Mouse (Mus musculus) heart, embryonic 14.5 days (tissue): ENCODE data around the gene Krt33a. TPM values are rescaled to one million over a fixed set of nuclear protein-coding genes. Genes with fewer than 3 reads are reported as not detected.

Experiments
- ATAC-seq: fragments of 200-750 bp; cut with Nextera tagmentation; 2 replicates; pipeline ENCODE4 v1.8.0; 2017; ENCODE audit warnings: low read depth, moderate TSS enrichment; ENCODE audit not compliant: insufficient number of reproducible peaks, insufficient read depth, low FRiP score
- H3K27ac ChIP-seq, 2 experiments: fragments of 200-500 bp in 1 of 2; fragments of 300-500 bp in 1 of 2; sonication (generic) in 1 of 2; replicated peaks in 1 of 2; 2 replicates each; pipeline ENCODE4 v1.5.1; 2012 to 2014; ENCODE audit warnings: low read depth in 2 of 2, low read length in 2 of 2, control low read depth in 1 of 2, mild to moderate bottlenecking in 1 of 2, mixed read lengths in 1 of 2; ENCODE audit not compliant: control insufficient read depth in 1 of 2, insufficient read depth in 1 of 2
- H3K27me3 ChIP-seq: fragments of 300-500 bp; sonication (generic); 2 replicates; pipeline ENCODE4 v1.6.1; 2014; ENCODE audit warnings: mild to moderate bottlenecking, low read length, control low read depth; ENCODE audit not compliant: control insufficient read depth, insufficient read depth
- H3K36me3 ChIP-seq: fragments of 300-500 bp; sonication (generic); 2 replicates; pipeline ENCODE4 v1.6.1; 2014; ENCODE audit warnings: mild to moderate bottlenecking, control low read depth, low read length, mixed read lengths; ENCODE audit not compliant: control insufficient read depth, insufficient read depth
- H3K4me1 ChIP-seq, 2 experiments: fragments of 200-500 bp in 1 of 2; fragments of 300-500 bp in 1 of 2; sonication (generic) in 1 of 2; 2 replicates each; pipeline ENCODE4 v1.6.1; 2012 to 2014; ENCODE audit warnings: low read length in 2 of 2, control low read depth in 1 of 2, mixed read lengths in 1 of 2; ENCODE audit not compliant: control insufficient read depth in 2 of 2, insufficient read depth in 2 of 2
- H3K4me2 ChIP-seq: fragments of 300-500 bp; sonication (generic); 2 replicates; pipeline ENCODE4 v1.6.1; 2014; ENCODE audit warnings: mild to moderate bottlenecking, low read length
- H3K4me3 ChIP-seq, 2 experiments: fragments of 200-500 bp in 1 of 2; fragments of 300-500 bp in 1 of 2; sonication (generic) in 1 of 2; 2 replicates each; pipeline ENCODE4 v1.5.1; 2012 to 2014; ENCODE audit warnings: low read length in 2 of 2, mild to moderate bottlenecking in 2 of 2, control low read depth in 1 of 2, low read depth in 1 of 2, moderate library complexity in 1 of 2; ENCODE audit not compliant: control insufficient read depth in 1 of 2, insufficient read depth in 1 of 2
- H3K9ac ChIP-seq: fragments of 300-500 bp; sonication (generic); 2 replicates; pipeline ENCODE4 v1.6.1; 2014; ENCODE audit warnings: mild to moderate bottlenecking, low read length
- H3K9me3 ChIP-seq: fragments of 300-500 bp; sonication (generic); 2 replicates; pipeline ENCODE4 v1.6.1; 2016; ENCODE audit warnings: low read length, control low read depth; ENCODE audit not compliant: control insufficient read depth
- WGBS: fragments of 180-500 bp; shearing (Covaris S2); extraction: QIAGEN DNeasy Blood & Tissue Kit; methylation state at CpG from one replicate; pipeline ENCODE4 v1.1.7; 2014; 5-methylcytosine and 5-hydroxymethylcytosine counted together
- polyA plus RNA-seq: library from polyadenylated mRNA; unstranded; fragments of >200 nt; fragmentation: Nextera tagmentation; extraction: Ambion mirVana; gene quantifications from 2 replicates; pipeline ENCODE4 v1.2.1, GENCODE M21; 2014

The Krt33a gene
- polyA plus RNA-seq, 1 experiment from 2014 or later, result not detected

GRCm38 (mm10) chr11:100004846-100005245 is 11.2 kb downstream of the Krt33a start:
- no peaks in the 10 kb centered on the region for H3K4me1 ChIP-seq

GRCm38 (mm10) chr11:99999091-99999490 is 16.9 kb downstream of the Krt33a start:
- H3K36me3 ChIP-seq, result no peaks in the 10 kb centered on the region
- ATAC-seq, result no peak
- WGBS, result 88% methylated on average over 7 of the region's 7 CpGs
- no peak overlapping the region for H3K9ac ChIP-seq
- H3K4me1 ChIP-seq, result no peaks in the 10 kb centered on the region
- H3K27me3 ChIP-seq, result peaks cover 15% of the 10 kb centered on the region
- H3K9me3 ChIP-seq, result peaks cover 10% of the 10 kb centered on the region; the same call in 1 of the 2 replicates
- no peak overlapping the region for H3K27ac ChIP-seq
- no peak overlapping the region for H3K4me2 ChIP-seq
- H3K4me3 ChIP-seq, result no peak overlapping the region

More at GRCm38 (mm10) chr11:100004846-100005245, 11.2 kb downstream of the Krt33a start:
- no peak overlapping the region for H3K4me2 ChIP-seq
- WGBS, result 22% methylated on average over 6 of the region's 6 CpGs
- H3K27ac ChIP-seq, result no peak overlapping the region
- no peak overlapping the region for H3K9ac ChIP-seq
- no peak overlapping the region for H3K4me3 ChIP-seq
- H3K27me3 ChIP-seq, result no peaks in the 10 kb centered on the region
- ATAC-seq, result no peak
- H3K9me3 ChIP-seq, result peaks cover 10% of the 10 kb centered on the region; the same call in 1 of the 2 replicates
- H3K36me3 ChIP-seq, result no peaks in the 10 kb centered on the region

GRCm38 (mm10) chr11:99994384-99994661 is 21.7 kb downstream of the Krt33a start:
- whole genome bisulfite sequencing, result 58% methylated on average over 4 of the region's 4 CpGs
- H3K27ac ChIP-seq, result no peak overlapping the region

GRCm38 (mm10) chr11:99993620-99994383 is 22.2 kb downstream of the Krt33a start, which contains the start of gene Krtap17-1:
Krtap17-1 (minus strand) TSS chr11:99993994.
- no peak within 1 kb of the TSS for H3K4me3 ChIP-seq

More at GRCm38 (mm10) chr11:99994384-99994661, 21.7 kb downstream of the Krt33a start:
- Histone ChIP-seq H3K9me3 (no peaks in the 10 kb centered on the region), H3K4me3 (no peak overlapping the region), H3K27me3 (peaks cover 37% of the 10 kb centered on the region), H3K9ac (no peak overlapping the region), H3K4me1 (no peaks in the 10 kb centered on the region; a peak in 1 of 4 replicates), H3K4me2 (no peak overlapping the region), H3K36me3 (no peaks in the 10 kb centered on the region)
- ATAC-seq, result no peak

GRCm38 (mm10) chr11:99990571-99990970 is 25.4 kb downstream of the Krt33a start:
- Histone ChIP-seq H3K9me3 (no peaks in the 10 kb centered on the region), H3K9ac (no peak overlapping the region), H3K4me3 (no peak overlapping the region), H3K27me3 (peaks cover 34% of the 10 kb centered on the region), H3K4me2 (no peak overlapping the region), H3K4me1 (no peaks in the 10 kb centered on the region; a peak in 1 of 4 replicates), H3K36me3 (no peaks in the 10 kb centered on the region), H3K27ac (no peak overlapping the region)
- ATAC-seq, result no peak
- 73% methylated on average over 3 of the region's 3 CpGs for WGBS

More at GRCm38 (mm10) chr11:99993620-99994383, 22.2 kb downstream of the Krt33a start, which contains the start of gene Krtap17-1:
- no peaks in the 10 kb centered on the region for H3K36me3 ChIP-seq
- no peak for ATAC-seq
- no peaks in the 10 kb centered on the region; a peak in 1 of 4 replicates for H3K4me1 ChIP-seq
- WGBS, result 27% methylated on average over 25 of the region's 26 CpGs
- H3K27me3 ChIP-seq, result peaks cover 37% of the 10 kb centered on the region
- no peaks in the 10 kb centered on the region for H3K9me3 ChIP-seq
- H3K9ac ChIP-seq, result no peak within 1 kb of the TSS
- no peak within 1 kb of the TSS for H3K4me2 ChIP-seq
- H3K27ac ChIP-seq, result no peak within 1 kb of the TSS

GRCm38 (mm10) chr11:99989881-99990405 is 26.1 kb downstream of the Krt33a start:
- Histone ChIP-seq H3K9me3 (no peaks in the 10 kb centered on the region), H3K36me3 (no peaks in the 10 kb centered on the region), H3K4me2 (no peak overlapping the region), H3K4me3 (no peak overlapping the region), H3K9ac (no peak overlapping the region), H3K4me1 (no peaks in the 10 kb centered on the region; a peak in 1 of 4 replicates), H3K27ac (no peak overlapping the region), H3K27me3 (peaks cover 28% of the 10 kb centered on the region)
- 65% methylated on average over 6 of the region's 6 CpGs for WGBS
- no peak for ATAC-seq

- H3K9ac ChIP-seq, result no peak overlapping the region
- H3K27ac ChIP-seq, result no peak overlapping the region
- H3K4me1 ChIP-seq, result no peaks in the 10 kb centered on the region; a peak in 1 of 4 replicates
- no peaks in the 10 kb centered on the region for H3K36me3 ChIP-seq
- no peak for ATAC-seq
- peaks cover 19% of the 10 kb centered on the region for H3K27me3 ChIP-seq
- whole genome bisulfite sequencing, result 86% methylated on average over 3 of the region's 3 CpGs
- H3K4me3 ChIP-seq, result no peak overlapping the region
- no peak overlapping the region for H3K4me2 ChIP-seq
- no peaks in the 10 kb centered on the region for H3K9me3 ChIP-seq
Measured at GRCm38 (mm10) chr11:99988530-99988929, 27.5 kb downstream of the Krt33a start.
